Mouse (Mus musculus) T-helper 2 cell (primary cell): ENCODE measurements around the gene Top3a.
"Not testable (repeated sequence)": the region's sequence is repeated elsewhere in the genome, so short reads cannot be mapped to it uniquely, and the experiment has no call there.

Experiments used
- in situ Hi-C: fragments of 300-600 bp; cut with MboI, MseI; formaldehyde crosslinking; loops from one replicate; pipeline ENCODE4 v1.15.1; 2025; ENCODE audit warnings: high pct_unique_total_duplicates

The Top3a gene

DNA sequence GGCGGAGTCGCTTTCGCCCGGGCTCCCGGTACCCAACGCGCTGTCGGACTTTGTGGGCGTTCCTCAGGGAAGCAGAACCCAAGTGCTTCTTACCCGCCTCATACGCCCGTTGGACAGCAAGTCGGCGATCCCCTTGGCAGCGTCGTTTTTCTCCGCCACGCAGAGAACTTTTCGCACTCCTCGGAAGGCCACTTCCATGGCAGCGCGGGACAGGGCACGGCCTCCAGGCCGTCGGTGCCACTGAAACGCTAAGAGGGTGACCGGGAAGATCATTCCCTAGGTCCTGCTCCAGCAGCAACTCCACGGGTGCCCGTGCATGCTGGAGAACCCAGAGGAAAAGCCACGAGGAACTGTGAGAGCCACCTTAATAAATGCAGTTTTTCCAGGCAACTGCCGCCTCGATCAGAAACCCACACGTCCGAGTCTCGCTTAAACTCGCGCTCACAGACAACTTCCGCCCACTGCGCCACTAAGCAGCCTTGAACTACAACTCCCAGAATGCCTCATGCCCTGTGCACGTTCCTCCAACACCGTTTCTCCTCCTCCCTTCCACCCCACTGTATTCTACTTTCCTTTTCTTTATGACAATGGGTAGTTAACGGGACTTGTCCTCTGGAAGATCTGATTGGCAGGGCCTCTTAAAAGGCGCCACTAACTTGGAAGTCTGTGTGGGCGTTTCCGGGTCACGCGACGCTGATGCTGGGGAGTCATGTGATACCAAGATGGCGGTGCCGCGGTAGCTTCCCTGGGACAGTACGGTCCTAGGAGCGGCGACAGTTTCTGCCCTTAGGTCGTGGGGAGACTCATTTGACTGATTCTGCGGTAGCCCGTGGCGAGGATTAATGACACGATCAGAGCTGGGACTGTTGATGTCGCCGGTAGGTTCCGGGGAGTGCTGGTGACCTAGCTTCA is at the start of gene Top3a, which contains the start of gene Smcr8:
Top3a (minus strand) TSS at position 537 of the 912 bp plus-strand sequence.
Smcr8 (plus strand) TSS at position 696 of the 912 bp plus-strand sequence.
- in situ Hi-C loops, result loop anchor here (5.0 kb wide), 1 partner anchor 75 kb away; no protein-coding TSS in a partner anchor

DNA sequence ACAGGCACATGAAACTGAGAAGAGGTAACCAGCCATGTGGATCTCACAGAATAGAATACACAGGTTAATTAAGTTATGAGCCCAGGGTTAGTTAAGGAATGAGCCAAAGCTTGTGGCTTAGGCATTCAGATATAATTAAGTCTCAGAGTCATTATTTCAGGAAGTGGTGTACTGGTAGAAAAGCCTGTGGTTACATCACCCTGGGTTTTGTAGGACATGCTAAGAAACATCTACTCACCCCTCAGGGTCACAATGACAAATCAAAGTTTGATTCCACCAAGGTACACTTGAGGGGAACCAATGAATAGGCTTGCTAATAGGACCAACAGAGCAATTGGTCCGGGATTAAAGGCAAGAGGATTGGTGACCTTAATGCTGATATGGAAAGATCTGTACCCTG is 49.5 kb upstream of the Top3a start:
- in situ Hi-C loops, result loop anchor here (5.0 kb wide), 1 partner anchor 46 kb away; no protein-coding TSS in a partner anchor

DNA sequence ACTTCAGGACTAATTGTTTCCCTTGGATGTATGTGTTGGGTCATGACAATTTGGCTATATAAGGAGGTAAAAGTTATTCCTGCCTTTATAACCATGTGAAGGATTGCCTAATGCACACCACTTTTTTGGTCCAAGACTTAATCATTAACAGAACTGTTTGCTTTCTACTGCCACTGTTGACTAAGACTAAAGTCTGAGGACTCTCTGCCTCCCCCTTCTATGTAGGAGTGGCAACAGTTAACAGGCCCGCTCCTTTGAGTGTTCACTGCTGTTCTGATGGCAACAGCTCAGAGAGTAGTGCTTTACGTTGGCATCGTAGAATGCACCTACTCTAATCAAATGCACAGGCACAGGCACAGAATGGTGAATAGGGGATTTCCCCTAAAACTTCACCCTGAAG is 48.0 kb upstream of the Top3a start:
- in situ Hi-C loops, result loop anchor here (5.0 kb wide), 1 partner anchor 47 kb away; no protein-coding TSS in a partner anchor

DNA sequence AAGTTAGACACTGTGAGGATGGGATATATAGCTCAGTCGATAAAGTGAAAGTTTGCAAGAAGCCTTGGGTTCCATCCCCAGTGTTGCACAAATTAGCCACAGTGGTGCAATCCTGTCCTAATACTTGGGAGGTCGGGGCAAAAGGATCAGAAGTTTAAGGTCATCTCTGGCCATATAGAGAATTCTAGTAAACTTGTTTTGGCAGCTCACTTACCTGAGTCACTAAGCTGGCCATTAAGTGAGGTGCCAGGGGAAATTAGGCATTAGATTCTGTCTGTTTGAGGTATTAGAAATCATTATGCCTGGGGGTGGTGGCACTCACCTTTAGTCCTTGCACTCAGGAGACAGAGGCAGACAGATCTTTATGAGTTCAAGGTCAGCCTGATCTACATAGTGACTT is 46.6 kb upstream of the Top3a start:
- in situ Hi-C loops, result no loop called here

DNA sequence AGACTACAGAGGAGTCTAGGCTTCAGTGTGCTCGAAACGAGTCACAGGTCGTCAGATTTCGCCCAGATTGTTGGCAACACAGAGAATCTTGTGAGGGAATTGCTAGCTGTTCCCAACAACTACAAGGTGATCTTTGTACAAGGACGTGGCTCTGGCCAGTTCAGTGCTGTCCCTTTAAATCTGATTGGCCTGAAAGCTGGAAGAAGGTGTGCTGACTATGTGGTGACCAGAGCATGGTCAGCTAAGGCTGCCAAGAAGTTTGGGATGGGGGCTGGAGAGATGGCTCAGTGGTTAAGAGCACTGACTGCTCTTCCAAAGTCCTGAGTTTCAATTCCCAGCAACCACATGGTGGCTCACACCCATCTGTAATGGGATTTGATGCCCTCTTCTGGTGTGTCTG is 39.2 kb upstream of the Top3a start:
- in situ Hi-C loops, result no loop called here

DNA sequence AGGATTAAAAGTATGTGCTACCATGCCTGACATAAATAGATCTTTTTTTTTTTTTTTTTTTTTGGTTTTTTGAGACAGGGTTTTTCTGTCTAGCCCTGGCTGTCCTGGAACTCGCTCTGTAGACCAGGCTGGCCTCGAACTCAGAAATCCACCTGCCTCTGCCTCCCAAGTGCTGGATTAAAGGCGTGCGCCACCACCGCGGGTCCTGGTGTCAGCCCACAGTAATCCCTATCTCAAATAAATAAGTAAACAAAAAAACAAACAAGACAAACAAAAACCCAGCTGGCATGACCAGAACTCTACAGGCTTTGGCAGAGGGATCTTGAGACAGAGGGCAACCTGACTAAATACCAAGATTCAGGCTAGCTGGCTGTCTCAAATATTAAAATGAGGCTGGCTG is 34.5 kb upstream of the Top3a start, which contains the start of gene Shmt1:
Shmt1 (minus strand) TSS at position 101 of the 400 bp plus-strand sequence.
- in situ Hi-C loops, result not testable (repeated sequence)

DNA sequence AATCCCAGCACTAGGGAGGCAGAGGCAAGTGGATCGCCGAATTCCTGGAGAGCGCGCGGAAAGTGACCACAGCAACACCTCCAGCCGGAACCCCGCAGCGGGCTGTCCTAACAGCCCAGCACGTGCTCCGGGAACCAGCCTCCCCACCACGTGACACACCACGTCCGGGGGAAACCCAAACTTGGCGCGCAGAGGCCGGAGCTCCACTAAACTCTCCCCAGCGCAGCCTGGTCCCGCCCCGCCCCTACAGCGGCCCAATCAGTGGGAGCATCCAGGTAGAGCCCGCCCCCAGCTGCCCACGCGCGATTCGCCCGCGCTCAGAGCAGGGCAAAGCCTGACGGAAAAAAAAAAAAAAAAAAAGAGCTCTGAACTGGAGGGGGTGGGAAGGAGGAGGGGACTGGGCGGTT is 33.9 kb upstream of the Top3a start:
- in situ Hi-C loops, result no loop called here

DNA sequence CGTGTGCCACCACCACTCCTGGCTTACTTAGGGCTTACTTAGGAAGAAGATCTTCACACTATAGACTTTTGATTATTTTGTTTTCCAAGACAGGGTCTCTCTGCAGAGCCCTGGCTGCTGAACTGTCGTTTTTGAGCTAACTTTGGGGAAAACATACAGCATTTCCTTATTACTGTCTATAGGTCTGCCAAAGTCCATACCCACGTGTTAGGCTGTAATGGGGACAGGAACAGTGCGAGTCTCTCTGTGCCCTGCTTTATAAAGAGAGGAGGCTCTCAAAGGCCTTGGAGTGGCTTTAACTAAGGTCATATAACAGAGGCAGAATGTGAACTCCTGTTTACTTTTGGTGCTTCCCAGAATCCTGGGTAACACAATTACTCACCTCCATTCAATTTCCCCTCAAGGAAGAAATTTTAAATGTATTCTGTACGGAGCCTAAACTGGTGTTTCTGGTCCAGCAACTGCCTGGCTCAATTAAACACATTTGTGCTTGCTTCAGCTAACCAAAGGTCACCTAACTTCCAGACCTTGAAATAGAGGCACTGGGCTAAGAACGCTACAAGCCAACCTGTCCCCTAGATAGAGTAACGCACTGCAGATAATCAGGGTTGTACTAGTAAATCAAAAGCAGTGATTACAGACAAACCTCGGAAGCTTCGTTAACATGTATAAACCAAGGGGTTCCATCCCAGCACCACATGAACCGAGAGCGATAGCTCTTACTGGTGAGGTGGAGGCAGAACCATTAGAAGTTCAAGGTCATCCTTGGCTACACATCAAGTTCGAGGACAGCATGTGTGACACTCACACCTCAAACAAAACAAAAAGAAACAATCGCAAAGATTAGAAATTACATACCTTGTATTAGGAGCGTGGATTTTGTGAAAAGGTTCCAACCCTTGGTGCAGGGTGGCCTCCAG is 33.1 kb upstream of the Top3a start:
- in situ Hi-C loops, result no loop called here

DNA sequence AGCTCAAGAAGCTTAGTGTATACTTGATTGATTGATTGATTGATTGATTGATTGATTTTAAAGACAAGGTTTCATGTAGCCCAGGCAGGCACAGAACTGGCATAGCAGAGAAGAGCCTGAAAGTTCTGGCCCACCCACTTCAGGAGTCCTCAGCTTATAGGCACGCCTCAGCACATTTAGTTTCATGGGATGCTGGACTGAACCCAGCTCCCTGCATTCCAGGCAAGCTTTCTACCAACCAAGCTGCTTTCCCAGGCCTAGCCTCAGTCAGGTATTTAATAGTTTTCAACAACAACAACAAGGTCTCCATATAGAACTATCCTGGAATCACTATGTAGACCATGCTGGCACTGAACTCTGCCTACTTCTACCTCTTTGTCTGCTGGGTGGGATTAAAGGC is 32.4 kb upstream of the Top3a start:
- in situ Hi-C loops, result no loop called here

DNA sequence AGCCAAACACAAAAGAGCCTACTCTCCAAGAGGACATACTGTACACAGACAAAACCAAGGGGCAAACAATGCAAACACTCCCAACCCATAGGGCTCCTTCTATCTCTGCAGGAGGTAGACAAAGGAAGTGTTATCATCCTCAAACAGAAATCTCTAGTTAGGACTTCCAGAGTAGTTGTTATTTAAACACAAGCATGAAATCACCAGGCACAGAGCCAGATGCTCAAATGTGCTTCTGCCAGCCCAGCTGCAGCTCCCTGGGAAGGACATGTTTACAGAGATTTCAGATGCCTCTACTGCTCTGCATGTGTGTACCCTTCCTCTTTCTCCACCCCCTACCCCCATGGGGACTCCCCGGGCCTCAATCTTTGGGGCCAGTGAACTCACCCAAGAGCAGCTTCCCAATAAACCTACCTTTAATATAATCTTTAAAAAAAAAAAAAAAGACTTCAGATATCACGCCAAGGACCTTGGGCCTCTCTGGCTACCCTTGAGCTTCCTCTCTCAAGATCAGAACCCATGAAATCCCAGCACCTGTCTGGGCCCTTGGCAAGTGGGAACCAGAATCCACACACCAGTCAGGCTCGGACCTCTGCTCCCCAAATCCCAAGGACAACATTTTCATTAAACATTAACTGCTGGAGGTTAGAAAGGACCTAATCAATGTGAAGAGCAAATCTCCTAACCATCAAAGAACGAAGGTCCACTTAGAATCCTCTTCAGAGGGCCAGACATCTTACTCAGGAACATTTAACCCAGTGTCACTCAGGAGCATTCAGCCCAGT is 31.3 kb upstream of the Top3a start:
- in situ Hi-C loops, result no loop called here

DNA sequence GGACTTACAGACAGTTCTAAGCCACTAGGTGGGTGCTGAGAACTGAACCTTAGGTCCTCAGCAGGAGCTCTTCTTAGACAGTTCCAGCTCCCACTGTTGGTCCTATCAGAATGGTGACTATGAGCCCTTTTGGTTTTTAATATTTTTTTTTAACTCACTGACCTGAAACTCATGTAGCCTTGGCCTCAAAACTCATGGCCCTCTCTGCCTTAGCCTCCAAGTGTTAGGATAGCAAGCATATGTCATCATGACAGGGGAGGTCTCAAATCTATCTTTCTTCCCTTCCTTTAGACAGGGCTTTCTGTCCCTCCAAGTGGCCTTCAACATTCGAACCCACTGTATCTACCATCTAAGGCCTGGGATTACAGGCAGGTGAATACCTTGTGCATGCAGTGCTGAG is 23.7 kb upstream of the Top3a start:
- in situ Hi-C loops, result no loop called here

DNA sequence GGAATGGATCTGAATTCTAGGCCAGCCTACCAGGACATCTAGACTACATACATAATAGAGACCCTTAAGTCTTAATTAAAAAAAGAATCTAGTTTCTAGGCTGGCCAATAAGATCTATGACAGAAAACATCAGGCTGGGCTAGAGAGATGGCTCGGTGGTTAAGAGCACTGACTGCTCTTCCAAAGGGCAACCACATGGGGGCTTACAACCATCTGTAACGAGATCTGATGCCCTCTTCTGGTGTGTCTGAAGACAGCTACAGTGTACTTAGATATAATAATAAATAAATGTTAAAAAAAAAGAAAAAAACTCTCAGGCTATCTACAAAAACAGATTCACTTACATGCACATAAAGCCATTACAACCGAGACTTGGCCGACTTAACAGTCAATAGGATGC is 22.8 kb upstream of the Top3a start:
- in situ Hi-C loops, result no loop called here

DNA sequence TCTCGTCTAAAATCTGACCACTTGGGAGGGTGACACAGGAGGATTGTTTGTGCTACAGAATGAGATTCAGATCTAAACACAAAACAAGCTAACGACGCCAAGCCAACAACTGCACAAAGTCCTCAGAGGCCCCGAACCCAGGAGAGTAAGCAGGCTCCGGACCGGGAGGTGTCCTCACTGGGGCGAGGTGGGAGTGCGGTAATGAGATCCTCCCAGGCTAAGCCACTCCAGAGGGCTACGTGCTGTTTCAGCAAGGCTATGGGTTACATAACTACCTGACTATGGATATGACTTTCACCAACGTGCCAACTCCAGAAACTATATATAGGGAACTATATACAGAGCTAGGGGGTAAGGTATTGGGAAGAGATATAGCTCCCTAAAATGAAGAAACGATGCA is 19.2 kb upstream of the Top3a start:
- in situ Hi-C loops, result no loop called here

DNA sequence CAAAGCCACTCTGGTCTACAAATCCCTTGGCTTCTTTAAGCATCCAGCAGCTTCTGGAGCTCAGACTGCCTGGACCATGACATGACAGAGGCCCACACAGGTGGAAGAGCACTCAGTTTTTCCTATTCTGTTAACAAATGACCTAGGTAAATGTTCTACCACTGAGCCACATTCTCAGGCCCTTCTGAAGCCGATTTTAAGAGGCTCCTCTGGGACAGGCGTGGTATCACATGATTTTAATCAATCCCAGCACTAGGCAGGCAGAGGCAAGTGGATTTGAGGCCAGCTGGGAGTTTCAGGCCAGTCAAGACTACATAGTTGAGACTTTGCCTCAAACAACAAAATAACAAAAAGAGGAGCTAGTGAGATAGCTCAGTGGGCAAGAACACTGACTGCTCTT is 13.3 kb upstream of the Top3a start:
- in situ Hi-C loops, result no loop called here

DNA sequence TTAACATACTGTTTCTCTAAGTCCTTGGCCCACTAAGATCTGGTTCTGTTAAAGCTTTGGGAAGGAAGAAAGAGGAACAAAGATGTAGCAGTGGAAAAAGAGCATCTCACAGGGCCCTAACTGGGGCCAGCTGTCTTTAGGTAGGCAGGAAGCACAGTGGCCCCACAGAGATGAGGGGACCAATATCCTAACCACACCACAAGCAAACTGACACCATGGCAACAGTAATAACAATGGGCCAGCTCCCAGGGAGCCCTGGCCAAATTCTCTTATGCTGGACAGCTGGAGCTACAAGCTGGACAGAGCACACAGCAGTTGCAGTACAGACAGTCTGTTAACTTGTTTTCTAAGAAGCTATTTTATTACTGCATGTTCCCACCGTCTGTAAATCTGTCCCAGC is 10.4 kb upstream of the Top3a start:
- in situ Hi-C loops, result loop anchor here (10.0 kb wide), 1 partner anchor 1307 kb away; no protein-coding TSS in a partner anchor

DNA sequence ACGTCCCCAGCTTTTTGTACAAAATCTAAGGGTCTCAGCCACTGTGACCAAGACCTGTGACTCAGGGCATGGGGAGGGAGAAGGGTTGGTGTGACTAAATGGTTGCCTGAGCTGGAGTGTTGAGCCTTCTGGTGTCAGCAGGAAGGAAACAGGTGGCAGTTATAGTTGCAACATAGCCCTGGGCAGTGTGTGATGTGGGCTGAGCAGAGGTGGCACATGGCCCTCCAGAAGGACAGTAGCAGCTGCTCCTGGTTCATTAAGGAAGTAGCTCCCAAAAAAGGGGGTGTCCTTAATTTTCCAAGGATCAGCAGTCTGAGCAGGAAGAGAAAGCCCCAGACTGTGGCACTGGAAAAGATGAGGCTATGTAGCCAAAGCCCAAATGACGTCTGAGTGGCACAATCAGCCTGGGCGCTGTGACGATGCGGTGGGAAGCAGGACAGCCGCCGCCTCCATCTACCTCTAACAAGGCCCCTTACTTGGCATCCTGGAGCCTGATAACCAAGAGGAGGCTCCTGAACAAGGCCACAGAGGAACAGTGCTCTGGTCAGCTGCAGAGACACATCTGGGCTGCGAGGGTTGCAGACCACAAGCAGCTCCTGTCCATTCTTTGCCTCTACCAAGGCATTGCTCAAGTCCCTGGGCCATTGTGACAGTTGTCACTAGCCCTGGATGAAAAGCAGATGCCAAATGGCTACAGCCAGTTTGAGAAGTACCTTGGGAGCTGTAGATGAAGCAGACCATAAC is 7.2 kb upstream of the Top3a start:
- in situ Hi-C loops, result loop anchor here (10.0 kb wide), 1 partner anchor 1310 kb away; no protein-coding TSS in a partner anchor

DNA sequence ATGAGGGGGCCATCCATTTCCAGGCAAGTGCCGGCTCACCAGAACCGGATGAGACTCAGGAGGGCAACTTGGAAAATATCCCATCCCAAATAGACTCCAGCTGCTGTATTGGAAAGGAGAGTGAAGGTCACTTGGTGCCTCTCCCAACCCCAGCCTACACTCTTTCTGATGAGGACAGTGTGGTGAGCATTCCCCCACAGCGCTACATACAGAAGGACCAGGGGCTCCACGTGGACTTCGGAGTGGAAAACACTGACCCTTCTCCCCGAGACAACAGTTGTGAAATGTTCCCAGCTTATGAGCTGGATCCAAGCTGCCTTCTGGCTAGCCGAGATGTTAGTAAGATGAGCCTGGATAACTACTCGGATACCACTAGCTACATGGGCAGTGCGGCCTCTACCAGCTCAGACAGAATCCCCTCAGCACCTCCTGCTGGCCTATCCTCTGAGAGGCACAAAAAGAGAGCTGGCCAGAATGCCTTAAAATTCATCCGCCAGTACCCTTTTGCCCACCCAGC is 2.6 kb upstream of the Top3a start:
- in situ Hi-C loops, result loop anchor here (5.0 to 10.0 kb wide), 2 partner anchors 77 to 1315 kb away; no protein-coding TSS in a partner anchor

DNA sequence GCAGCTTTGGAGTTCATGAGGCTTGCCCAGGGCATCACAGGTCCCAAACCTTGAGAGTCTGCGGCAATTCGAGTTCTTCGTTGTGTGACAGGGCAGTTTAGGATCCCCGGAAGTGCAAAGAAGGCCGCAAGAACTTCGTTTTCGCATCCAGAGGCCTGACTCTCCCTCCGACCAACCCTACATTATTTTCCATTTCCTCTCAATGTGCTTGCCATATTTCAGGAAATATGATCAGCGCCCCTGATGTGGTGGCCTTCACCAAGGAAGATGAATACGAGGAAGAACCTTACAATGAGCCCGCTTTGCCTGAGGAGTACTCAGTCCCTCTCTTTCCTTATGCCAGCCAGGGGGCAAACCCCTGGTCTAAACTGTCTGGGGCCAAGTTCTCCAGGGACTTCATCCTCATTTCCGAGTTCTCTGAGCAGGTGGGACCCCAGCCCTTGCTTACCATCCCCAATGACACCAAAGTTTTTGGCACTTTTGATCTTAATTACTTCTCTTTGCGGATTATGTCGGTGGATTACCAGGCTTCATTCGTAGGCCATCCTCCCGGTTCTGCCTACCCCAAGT is 721 bp upstream of the Top3a start:
- in situ Hi-C loops, result loop anchor here (5.0 kb wide), 1 partner anchor 76 kb away; no protein-coding TSS in a partner anchor

DNA sequence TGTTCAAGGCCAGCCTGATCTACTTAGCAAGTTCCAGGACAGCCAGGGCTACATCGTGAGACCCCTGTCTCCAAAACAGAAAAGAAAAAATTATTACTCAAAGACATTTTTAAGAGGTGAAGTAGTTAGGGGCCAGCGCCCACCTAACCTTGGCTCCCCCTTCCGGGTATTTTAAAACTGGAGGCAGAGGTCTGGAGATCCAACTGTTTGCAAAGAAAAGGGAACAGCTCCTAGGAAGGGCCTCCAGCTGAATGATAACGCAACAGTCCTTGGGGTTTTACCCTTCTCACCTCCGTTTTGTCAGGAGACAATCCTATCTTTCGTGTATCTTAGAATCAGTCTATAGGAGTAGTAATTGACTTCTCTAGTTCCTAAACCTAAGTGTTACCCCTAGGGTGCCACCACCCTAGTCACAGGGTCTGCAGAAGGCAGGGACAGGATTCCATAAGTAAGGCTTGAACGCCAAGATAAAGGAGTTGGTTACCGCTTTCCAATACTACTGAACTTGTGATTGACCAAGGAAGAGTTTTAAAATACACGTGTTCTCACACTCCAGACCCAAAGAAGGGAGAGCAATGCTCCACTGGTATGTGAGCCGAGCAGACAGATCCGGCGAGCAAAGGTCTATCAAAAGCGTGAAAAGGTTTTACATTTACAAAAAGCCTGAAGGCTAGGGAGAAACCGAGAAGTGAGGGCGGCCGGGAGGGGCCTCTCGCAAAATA is 897 bp downstream of the Top3a start:
- in situ Hi-C loops, result loop anchor here (5.0 kb wide), 1 partner anchor 74 kb away; no protein-coding TSS in a partner anchor
